Mouse (Mus musculus): ENCODE measurements around the gene Pank4.

The Pank4 gene

DNA sequence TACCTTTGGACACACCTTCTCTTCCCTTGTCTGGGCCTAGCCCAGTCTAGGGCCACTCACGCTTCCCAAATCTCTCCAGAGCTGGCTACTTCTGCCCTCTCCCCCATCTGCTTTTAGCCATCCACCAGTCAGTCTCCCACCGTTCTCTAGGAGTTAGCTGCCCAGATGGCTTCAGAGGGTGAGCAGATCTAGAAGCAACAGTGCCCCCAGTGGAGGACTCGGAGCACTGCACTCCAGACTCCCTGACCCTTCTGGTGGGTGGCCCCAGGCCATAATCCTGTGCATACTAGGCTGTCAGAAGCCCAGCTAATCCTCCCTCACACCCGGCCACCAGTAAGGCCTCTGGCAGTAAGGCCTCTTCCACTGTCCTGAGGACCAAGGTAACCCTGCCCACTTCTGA, 48.9 kb downstream of the Pank4 start:
- ATAC-seq (ENCODE audit: low TSS enrichment), result peak; percentile 32; the same call in 1 of the 2 replicates

DNA sequence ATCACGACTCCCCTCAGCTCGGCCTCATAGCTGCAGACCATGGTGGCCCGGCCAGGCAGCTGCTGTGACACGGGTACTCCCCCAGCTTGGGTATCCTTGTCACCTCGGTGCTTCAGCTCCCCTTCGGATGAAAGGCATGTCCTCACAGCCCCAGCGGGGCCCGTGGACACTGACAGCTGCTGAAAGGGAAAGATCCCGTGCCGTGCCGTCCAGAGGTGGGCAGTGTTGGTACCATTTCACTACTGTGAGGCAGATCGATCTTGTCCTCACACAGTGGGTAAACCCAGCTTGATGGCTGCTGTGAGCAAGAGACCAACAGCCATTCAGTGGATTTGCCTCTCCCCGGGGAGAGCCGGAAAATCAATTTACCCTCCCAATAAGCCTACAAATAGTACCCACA, 50.3 kb downstream of the Pank4 start:
- ATAC-seq (ENCODE audit: low TSS enrichment), result no peak

- peak; percentile 36; the same call in 1 of the 2 replicates for ATAC-seq (ENCODE audit: low TSS enrichment)
Observed at GRCm38 (mm10) chr4:155014791-155015190, 50.9 kb downstream of the Pank4 start.

DNA sequence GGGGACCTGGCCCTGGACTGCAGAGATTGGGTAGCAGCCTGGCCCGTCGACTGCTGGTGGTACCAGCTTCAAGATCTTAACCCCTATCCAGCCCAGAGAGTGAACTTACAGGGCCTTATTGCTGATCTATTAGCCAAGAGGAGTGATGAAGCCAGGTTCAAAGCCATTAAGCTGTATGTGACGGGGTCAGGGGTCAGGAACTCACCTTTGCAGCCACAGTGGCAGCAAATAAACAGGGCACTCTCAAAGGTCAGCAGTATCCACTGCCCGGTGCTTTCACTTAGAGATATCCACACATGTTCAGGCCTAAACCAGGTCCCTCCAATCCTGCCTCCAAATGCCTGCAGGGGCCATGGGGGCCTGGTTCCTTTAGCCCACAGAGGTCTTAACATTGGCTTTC, 51.6 kb downstream of the Pank4 start:
- no peak for ATAC-seq (ENCODE audit: low TSS enrichment)

DNA sequence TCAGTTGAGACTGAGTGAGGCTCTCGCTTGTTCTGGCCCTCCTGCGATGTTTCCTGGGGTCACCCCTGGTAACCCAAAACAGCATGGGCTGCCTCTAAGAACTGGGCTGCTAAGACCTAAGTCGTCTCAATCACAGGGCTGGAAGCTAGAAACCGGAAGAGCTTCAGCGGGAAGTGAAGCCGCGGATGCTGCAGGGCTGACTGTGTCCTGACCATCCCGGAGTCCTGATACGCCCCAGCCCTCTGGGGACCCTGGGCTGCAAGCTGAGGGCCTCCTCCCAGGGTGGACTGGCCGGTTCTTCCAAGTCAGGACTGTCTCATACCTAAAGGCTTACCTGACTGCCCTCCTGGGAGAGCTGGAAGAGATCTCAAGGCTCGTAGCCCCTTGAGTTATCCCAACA, 52.9 kb downstream of the Pank4 start:
- no peak for ATAC-seq (ENCODE audit: low TSS enrichment)

DNA sequence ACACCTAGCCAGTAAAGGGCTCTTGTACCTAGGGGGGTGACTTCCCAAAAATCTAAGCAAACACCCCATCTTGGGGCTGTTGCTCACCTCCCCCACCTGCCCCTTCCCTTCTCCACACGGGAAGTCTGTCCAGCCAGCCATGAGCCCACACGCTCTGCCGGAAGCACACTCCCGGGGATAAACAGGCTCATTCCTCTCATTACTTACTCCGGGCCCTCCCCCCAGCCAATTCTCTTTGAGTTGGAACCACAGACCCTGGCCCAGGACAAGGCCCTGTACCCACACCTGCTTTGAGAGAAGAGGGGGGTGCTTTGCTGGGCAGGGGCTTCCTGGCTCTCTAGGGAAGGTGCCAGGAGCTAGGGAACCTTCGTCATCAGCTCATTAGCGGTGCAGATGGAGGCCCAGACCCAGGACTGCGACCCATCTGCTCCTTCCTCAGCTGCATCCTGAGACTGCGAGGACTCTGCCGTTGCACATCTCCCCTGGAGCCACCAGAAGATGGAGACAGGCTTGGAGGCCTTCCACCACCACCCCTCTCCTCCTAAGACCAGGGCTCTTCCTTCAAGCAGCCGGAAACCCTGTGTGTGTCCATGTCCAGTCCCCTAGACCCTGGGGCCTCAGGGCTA, 53.4 kb downstream of the Pank4 start:
- no peak for ATAC-seq (ENCODE audit: low TSS enrichment)

- no peak for ATAC-seq (ENCODE audit: low TSS enrichment)
Observed at GRCm38 (mm10) chr4:155018066-155018465, 54.1 kb downstream of the Pank4 start.

GRCm38 (mm10) chr4:155018601-155019335, 54.8 kb downstream of the Pank4 start:
- ATAC-seq (ENCODE audit: low TSS enrichment), result no peak

- ATAC-seq (ENCODE audit: low TSS enrichment), result peak; percentile 31; the same call in 1 of the 2 replicates
Observed at GRCm38 (mm10) chr4:155019336-155019847, 55.5 kb downstream of the Pank4 start.

- ATAC-seq (ENCODE audit: low TSS enrichment), result no peak
Observed at GRCm38 (mm10) chr4:155020141-155020540, 56.2 kb downstream of the Pank4 start.

- no peak for ATAC-seq (ENCODE audit: low TSS enrichment)
Observed at GRCm38 (mm10) chr4:155020813-155021212, 56.9 kb downstream of the Pank4 start.

- peak; percentile 15; the same call in 1 of the 2 replicates for ATAC-seq (ENCODE audit: low TSS enrichment)
Observed at GRCm38 (mm10) chr4:155022228-155022855, 58.4 kb downstream of the Pank4 start.

DNA sequence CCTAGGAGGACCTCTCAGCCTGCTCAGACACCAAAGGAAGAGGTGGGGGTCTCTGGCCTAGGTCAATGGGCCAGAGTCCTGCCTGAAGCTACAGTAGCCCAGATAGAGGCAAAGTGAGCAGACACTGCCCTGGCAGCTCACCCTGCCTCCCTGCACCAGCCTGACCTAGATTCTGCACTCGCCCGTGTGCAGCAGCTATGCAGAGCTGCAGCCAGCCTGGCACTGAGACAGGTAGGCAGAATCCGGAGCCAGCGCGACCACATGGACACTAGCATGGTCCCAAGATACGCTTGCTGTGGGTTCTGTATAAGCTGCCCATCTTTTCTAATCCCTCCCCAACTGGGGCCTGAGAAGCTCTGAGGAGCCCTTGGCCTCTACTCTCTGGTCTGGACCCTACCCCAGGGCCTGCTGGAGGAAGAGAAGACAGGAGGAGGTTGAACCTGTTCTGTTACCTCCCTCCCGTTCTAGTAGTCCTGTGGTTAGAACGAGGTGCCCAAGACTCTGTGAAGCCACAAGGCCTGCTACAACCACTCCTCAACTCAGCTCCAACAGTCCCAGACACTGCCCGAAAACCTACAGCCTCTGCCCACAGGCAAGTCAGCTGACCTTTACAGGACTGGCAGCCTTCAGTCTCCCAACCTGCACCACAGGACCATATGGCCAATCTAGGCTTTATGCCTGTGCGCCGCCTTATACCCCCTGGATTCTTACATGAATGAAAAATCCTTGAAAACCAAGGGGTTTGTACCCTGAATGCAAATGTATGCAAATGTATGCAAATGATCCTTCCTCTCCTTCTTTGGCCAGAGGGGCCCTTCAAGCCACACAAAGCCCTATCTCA, 60.5 kb downstream of the Pank4 start:
- ATAC-seq (ENCODE audit: low TSS enrichment), result peak; percentile 55

Measured in frontal cortex, adult (tissue).